Mouse (Mus musculus): ENCODE data around the gene Neu2.

Neu2 gene

DNA sequence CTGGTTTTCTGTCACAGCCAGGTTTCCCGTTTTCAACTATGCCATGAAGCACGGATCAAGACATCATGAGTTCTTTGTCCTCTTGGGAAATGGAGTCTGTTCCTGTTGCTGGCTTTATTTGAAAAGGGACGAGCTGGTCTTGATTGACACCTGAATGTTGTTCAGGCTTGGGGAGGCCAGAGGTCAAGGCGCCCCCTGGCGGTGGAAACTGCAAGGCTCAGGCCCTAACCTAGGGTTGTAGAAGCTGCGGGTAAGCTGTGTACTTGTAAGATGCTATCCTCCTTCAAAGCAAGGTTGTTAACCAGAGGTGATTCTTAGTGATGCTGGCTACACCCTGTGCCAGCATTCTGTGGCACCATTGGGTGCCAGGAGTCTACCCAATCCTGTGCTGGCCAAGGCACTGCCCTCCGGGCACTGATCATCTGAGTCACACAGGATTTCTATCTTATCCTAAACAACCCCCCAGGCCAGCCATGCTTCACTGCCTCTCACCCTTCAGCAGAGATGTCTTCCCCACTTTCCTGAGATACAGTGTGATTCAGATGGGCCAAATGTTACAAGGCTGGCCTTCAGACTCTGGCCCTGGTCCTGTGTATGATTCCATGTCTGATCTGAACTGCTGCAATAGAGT, 98.8 kb downstream of the Neu2 start:
- no peak for ATAC-seq (ENCODE audit: low TSS enrichment)

DNA sequence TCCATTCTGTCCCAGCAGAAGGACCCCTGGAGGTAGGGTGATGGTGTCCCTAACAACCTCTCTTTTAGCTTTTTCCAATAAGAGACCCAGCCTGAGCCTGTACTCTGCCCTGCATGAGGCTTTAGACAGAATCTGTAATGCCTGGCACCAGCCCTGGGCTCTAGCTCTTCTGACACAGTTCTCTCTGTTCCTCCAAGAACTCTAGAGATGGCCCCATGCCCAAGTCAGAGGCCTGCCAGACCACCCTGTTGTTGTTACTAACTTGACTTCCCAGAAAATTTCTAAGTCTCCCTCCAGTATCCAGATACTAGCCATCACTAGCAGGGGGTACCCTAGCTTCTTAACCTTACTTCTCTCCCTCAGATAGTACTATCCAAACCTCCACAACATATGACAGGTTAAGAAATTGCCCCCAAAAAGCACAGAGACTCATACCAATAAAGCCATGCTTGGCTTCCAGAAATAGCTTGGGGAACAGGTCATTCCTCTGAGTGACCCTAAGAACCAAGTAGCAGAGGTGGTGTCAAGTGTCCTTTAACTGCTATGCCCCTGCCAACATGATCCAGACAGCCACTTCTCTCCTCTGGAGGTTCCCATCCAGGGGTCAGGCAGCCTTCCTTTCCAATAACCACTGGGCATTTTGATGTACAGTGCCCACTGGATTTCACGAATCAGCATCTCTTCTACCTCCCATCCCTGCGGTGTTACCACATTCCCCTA, 105.0 kb downstream of the Neu2 start:
- ATAC-seq (ENCODE audit: low TSS enrichment): no peak

DNA sequence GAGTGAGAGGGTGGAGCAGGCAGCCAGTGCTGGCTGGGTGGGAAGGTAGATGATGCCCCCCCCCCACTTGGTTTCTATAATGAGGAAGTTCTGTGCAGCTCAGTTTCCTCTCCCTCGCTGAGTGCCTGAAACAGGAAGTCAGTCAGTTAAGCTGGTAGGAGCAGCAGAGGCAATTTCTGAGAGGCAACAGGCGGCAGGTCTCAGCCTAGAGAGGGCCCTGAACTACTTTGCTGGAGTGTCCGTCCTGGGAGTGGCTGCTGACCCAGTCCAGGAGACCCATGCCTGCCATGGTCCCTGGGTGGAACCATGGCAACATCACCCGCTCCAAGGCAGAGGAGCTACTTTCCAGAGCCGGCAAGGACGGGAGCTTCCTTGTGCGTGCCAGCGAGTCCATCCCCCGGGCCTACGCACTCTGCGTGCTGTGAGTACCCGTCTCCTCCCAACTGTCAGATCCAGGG, 110.6 kb downstream of the Neu2 start, which contains the start of gene Inpp5d:
Gene Inpp5d, plus strand, starts transcription at position 102 of the 458 bp plus-strand sequence.
- ATAC-seq (ENCODE audit: low TSS enrichment): no peak

DNA sequence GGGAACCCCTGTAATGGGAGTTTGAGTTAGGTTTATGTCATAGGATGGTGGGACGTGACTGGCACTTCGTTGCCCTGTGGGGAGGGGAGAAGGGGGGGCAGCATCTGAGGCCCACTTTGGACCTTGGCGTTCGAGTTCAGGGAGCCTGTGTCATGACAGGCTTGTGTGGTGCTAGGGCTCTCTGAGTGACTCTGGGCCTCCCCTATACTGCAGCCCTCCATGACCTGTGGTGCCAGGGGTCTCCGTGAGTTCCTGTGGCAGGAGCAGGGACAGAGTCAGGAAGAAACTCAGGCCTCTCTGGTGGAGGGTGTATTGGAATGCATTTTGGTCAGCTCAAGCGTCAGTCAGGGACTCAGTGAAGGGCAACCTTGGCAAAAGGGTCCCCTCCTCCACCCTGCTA, 111.0 kb downstream of the Neu2 start:
- ATAC-seq (ENCODE audit: low TSS enrichment): no peak

DNA sequence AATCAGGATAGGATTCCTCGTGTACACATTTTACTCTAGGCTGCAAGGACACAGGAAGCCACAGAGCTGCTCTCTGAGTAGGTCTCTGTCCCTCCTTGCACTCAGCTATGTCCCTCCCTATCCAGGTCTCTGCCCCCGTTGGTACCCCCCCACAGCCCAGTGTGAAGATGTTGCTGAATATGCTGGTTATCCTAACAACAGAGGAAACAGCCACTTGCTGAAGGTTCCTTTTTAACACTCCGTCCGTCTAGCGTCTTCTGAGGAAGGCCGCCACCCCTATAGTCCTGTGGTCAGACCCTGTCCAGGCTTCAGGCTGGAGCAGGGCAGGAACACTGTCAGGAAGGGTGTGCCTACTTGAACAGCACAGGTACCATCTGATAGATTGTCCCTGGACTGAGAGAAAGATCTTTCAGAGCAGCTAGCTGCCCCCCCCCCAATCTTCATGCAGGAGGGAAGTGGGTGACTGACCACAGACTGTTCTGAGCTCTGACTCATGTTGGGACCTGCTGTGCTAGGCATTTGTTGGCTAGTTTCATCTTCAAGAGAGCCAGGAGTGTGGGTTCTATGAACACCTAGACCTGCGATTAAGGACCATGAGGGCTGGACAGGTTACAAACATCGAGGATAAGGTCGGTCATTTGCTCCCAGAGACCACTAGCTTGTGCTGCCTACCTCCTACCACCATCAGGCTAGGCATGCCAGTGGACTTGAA, 111.6 kb downstream of the Neu2 start:
- ATAC-seq (ENCODE audit: low TSS enrichment): peak; percentile 29; the same call in 1 of the 2 replicates

DNA sequence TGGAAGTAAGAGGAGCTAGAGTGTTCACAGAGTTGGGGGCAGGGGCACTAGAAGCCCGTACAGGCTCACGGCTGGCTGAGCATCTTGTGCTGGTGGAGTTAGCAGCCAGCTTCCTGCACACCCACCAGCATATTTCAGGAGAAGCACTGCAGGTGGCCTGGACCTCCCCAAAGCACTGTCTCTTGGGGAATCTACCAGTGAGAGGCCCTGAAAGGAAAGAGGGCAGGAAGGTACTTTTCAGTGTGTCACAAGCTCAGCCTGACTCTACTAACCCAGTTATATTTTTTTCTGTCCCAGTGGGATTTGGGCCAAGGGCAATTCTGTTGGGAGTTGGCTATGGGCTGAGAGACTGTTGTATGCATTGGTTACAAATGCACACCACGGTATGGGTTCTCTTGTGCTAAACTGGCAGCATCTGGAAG, 112.2 kb downstream of the Neu2 start:
- peak; percentile 93 for ATAC-seq (ENCODE audit: low TSS enrichment)

DNA sequence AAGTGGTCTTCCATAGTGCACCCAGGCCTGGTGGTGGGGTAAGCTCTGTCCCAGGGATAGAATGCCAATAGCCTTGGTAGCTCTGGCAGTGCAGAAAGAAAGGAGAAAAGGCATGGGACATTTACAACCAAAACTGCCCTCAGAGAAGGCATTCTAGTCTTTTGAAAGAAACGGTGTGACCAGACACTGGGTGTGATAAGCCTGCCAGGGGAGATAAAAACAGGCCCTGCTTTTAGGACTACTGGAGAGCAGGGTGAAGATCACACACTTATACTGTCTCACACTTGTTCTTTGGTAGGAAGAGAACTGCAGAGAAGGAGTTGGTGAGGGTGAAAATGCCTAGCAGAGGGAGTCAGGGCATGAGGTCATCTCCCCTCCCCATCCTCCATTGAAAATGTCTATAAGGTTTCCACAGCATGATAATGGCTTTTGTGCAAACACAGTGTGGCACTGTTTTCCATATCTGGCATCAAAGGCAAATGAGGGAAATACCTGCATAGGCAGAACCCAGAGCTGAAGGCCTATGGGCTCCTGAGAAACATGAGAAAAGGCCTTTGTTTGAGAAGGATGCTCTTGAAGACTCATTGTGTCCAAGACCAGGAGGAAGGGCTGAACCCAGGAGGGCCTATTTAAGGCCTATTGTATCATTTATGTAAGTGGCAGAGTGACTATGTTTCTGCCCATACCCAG, 114.4 kb downstream of the Neu2 start:
- no peak for ATAC-seq (ENCODE audit: low TSS enrichment)

DNA sequence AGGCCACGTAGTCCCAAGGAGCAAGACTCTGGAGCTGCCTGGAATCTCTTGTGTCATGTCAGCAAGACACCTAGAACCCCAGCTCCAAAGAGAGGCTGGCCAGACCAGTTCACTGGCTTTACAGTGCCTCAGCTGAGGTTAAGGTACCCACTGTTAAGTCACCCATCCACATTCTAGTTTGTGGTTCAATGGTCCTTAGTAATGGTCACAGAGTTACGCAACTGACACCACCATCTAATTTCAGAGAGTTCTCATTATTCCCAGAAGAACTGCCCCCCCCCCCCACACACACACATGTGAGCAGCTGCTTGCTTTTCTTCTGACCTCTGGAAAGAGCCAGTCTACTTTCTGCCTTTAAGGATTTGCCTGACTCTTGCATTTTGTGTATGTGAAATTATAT, 115.1 kb downstream of the Neu2 start:
- no peak for ATAC-seq (ENCODE audit: low TSS enrichment)

DNA sequence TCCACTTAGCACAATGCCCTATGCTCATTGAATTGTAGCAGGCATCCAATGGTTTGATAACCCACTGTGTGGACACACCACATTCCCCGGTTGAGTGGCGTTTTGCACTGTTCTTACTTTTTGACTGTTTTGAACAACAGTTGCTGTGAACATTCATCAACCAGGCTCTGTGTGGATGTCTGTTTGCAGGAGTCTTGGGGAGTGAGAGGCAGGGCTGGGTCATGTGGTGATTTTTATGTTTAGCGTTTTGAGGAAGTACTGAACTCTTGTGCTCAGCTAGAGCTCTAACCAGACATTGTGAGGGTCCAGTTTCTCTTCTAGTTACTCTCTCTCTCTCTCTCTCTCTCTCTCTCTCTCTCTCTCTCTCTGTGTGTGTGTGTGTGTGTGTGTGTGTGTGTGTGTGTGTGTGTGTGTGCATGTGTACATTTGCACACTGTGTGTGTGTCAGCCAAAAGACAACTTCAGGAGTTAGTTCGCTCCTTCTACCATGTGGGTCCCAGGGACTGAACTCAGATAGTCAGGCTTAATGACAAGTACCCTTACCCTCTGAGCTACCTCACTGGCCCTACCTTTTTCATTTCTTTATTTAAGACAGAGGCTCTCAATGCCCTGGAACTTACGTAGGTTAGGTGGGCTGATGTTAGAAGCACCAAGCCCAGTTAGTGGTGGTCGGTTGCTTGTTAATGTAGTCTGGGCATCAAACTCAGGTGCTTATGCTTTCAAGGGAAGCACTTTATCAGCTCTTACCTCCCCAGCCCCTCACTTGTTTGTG, 115.8 kb downstream of the Neu2 start:
- ATAC-seq (ENCODE audit: low TSS enrichment): no peak

DNA sequence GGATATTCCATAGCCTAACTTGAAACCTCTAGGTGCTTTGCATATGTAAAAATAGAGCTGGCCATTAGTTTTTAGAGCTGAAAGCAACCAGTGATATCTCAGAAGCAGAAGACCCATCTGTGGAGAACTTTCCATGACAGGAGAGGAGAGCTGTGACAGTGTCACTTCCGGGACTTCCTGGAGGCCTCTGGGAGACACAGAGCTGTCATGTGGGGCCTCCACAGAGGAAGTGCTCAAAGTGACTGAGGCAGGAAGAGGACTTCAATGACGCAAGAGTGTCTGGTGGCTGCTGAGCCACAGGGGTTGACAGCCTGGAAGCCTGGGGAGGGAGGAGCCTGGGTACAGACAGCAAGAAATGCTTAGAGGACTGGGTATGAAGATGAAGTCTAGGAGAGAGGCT, 116.7 kb downstream of the Neu2 start:
- ATAC-seq (ENCODE audit: low TSS enrichment): 0 out of 2 replicates have a peak, but pooled peaks have one; percentile 13

DNA sequence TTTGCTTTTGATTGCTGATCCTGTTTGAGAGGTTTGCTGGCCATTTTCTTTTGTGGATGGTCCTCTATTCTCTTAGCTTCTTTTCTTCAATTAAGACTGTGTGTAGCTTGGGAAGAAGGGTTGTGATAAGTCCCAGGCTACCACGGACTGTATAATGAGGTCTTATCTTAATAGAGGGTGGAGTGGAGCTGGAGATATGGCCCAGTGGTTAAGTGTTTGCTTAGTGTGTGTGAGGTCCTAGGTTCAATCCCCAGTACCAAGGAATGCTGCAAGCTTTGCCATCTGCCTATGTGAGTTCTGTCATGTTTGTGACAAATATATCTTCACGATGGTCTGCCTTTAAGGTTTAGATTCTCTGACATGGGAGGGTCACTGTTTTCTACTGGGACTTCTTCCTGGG, 118.4 kb downstream of the Neu2 start:
- no peak for ATAC-seq (ENCODE audit: low TSS enrichment)

DNA sequence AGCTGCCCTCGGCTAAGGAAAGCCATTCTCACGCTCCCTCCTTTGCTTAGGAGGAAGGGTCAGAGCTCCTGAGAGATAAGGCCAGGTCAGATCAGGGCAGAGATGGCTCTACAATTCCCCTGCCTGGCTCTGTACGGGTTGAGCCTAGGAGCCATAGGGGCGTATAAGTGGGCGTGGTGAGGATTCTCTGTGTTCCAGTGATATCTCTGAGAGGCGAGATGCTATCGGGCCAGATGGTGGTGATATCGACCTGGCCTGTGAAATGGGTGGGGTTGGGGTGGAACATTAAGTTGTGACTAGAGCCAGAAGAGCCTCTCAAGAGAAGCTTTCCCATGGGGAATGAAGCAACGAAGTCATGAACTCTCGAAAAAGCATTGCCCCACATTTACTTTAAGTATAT, 121.9 kb downstream of the Neu2 start:
- ATAC-seq (ENCODE audit: low TSS enrichment): no peak

DNA sequence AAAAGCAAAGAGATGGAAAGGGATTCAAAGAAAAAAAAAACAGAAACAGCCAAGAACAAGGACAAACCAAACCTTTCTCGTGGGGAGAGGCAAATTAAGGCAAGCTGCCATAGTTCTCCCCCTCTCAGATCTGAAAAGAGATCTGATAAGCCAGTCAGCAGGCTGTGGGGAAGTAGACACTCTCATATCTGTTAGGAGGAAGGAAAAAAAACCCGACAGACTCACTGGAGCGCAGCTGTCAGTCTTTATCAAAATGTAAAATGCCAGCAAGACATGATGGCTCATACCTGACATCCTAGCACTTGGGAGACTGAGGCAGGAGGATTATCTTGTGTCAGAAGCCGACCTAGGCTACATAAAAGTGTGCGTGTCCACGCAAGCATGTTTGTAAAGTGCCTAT, 122.5 kb downstream of the Neu2 start:
- no peak for ATAC-seq (ENCODE audit: low TSS enrichment)

DNA sequence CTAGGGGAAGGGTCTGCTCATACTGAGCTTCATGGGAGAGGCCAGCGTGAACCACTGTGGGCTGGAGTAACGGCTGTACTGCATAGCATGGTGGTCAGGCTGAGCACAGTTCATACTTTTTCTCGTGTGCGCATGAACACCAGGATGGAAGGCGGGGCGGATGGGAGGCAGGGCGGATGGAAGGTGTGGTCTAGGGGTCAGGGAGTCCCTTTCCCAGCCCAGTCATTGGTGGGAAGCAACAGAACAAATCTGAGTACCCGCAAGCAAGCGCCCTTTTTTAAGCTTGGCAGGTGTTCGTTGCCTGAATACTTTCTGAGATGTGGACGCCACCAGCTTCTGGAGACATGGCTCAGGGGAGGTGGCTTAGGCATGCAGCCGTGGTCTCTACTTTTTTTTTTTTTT, 127.0 kb downstream of the Neu2 start:
- no peak for ATAC-seq (ENCODE audit: low TSS enrichment)

DNA sequence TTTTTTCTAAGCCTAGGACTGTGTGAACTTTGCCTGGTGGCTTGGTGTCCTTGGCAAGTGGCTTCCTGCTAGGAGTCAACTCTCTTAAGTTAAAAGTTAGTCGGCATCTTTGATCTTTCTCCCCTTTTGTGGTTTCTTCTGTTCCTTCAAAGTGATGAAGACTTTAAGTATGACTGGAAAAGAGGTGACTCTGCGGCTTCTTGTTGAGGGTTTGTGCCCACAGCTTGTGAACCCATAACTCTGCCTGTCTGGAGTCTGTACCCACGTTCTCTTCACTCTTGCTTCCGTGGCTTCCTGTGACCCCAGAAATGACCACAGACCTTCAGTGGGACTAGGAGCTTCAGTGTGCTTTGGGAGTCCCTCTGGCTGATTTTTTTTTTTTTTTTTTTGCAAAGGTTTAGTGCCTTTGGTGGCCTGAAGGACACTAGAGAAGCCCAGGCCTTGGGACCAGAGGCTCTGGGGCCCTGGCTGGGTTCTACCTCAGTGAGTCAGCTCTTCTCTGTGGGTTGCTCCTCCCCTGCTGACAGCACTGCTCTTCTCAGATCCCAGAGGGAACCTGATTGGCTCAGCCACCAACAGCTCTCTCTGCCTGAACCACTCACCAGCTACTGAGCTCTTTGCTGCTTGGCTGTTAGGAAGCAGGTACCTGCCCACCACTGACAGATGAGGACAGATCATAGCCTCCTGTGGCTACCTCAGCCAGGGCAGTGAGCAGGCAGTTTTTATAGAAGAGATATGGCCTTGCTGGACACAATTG, 127.6 kb downstream of the Neu2 start:
- peak; percentile 55; the same call in 1 of the 2 replicates for ATAC-seq (ENCODE audit: low TSS enrichment)

DNA sequence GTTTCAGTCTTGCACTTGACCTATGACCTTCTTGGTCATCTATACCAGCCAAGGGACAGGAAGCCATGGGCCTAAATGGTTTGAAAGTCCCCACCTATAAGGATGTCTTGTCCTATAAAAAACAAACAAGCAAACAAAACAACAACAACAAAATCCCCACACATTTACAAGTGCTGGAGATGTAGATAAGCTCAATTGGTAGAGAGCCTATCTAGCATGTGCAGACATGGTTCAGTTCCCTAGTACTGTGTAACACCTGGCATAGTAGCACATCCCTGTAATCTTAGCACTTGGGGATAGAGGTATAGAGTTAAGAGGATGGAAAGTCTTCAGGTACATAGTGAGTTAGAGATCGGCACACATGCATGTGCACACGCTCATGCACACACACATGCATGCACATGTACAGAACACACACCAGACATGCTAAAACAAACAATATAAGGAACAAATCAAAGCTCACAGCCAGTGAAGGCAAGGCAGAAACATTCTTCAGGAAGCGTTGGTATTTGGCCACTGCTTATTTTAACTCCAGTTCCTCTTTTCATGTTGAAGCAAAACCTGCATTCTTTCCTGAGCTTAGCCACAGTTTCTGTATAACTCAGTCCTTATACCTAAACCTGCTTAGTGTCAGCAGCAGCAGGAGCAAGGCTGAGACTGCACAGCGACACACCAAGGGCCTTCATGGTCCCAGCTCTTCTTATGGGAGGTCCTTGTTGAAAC, 128.3 kb downstream of the Neu2 start:
- no peak for ATAC-seq (ENCODE audit: low TSS enrichment)

DNA sequence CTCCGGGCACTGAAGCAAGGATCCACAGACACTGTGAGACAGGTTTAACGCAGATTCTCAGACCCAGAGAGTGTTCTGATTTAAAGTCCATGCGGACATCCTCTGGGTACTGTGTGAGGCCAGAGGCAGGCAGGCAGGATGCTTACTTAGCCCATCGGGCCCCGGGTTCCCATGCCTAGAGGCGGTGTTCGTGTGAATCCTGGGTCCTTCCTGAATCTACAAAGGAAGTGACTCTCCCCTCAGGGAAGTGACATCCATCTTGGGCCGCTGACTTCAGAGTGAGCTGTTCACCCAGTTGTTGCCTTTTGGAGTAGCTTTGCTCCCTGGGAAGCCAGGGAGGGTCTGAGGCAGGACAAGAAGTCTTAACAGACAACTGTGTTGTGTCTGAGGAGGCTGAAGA, 130.0 kb downstream of the Neu2 start:
- ATAC-seq (ENCODE audit: low TSS enrichment): no peak

DNA sequence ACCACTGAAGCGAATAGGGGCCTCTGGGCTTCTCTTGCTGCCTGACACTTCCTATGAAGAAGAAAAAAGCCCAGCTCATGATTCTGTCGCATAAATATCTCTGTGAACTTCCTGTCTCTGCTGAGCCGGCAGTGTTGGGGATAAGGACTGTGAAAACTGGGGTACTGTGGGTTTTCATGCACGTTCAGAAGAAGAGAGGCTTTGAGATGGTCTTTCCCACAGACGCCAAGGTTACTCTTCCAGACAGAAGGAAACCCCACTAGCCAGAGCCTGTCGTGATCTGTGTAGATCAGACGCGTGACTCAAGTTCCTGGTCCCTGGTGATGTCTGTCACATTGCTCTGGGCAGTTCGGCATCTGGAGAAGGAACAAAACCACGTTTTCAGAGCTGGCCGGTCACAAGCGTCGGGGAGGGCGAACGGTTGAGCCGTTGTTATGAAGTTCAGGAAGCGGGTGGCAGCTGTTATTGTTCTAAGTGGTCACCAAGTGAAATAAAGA, 130.5 kb downstream of the Neu2 start:
- no peak for ATAC-seq (ENCODE audit: low TSS enrichment)

DNA sequence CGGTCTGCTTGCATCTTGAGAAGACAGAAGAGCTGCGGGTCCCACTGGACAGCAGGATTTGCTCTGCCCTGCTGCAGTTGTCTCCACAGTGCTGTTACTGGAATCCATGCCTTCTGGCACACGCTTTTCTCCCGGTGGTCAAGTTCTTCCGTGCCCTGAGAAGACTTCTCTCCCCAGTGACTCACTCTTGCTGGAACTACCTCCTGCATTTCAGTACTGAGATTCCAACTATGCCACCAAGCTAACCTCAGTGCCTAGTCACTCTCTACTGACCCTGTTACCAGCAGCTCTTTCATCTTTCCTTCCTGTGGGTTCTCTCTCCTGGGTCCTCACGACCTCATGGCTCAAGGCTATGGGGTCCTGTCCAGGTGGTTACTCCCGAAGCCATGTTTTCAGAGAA, 133.3 kb downstream of the Neu2 start:
- no peak for ATAC-seq (ENCODE audit: low TSS enrichment)

DNA sequence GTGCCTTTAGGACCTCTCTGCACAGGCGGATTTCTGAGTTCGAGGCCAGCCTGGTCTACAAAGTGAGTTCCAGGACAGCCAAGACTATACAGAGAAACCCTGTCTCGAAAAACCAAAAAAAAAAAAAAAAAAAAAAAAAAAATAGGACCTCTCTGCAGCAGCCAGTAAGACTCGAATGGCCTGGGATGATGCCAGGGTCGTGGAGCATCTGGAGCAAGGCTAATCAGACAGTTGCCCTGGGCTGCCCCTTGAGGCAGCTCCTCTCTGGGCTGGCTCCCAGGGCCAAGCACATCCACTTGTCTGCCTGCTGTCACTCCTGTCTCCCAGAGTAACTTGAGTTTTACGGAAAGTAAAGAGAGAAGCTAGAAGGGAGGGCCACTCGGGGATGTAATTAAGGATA, 135.4 kb downstream of the Neu2 start:
- ATAC-seq (ENCODE audit: low TSS enrichment): no peak
